Mouse (Mus musculus) spleen, adult 2 months (tissue): ENCODE measurements around the gene Ptprn2.

Experiments
- CTCF ChIP-seq: fragments of 200-500 bp; IDR thresholded peaks from 2 replicates; pipeline ENCODE4 v1.5.1; 2011; ENCODE audit warnings: mild to moderate bottlenecking, inconsistent platforms; ENCODE audit not compliant: insufficient read depth, insufficient read length, insufficient replicate concordance; ENCODE audit errors: extremely low read depth
- POLR2A ChIP-seq: fragments of 200-500 bp; IDR thresholded peaks from 2 replicates; pipeline ENCODE4 v1.6.1; 2011; ENCODE audit warnings: low read depth, low read length, inconsistent platforms

DNA sequence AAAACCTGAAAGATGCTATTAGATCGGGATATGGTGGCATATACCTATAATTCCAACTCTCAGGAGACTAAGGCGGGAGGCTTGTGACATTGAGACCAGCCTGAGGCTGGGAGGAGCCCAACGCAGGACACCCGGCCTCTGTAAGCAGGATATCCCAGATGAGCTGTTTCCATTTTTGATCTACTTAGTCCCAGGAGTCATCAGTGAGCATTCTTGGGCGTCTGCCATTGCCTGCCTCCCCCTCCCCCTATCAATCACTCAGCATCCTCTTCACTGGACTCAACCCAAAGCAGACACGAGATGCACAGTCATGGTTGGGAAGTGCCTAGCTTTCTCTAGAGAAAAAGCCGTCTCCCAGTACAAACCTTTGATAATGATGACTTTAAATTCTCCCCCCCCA, 756.7 kb downstream of the Ptprn2 start:
- TF ChIP-seq CTCF (no peak), POLR2A (no peak)
